15 mouse cellular contexts compared by ENCODE assay signal in the genomic region with DNA sequence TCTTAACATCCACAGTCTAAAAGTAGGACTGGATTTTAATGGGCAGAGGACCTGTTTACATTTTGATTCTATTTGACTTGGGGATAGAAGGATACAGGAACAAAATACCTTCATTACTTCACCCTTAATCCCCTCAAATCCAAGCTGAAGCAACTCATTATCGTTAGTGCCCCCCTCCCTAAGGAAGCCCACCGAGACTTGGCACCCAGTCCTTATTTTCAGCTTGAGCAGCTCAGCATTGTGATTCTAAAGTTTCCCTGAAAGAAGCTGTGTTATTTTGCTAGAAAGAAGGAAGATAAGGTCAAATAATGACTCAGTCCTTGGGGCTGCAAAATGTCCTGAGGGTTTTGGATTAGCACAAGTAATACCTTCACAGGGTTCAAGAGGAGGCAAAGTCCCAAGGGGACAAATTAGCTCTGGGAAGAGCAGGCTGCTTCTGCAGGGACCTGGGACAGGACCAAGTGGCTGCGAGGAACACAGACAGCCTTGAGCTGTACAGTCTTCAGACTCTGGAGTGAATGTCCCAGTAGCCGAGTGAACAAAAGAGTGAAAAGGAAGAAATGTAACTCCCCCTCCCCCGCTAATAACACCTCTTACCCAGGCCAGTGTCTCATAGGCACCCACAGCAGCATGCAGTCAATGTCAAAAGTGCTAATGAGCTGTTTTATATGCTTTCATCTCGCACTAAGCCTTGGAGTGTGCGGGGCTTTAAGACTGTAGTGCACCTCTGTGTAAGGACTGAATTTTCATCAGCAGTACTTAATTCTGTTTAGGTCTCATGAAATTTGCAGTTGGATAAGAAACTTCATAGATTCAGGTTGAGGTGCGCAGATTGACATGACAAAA.
DNase-seq lines count a peak whose midpoint lies in the region; ATAC-seq and TF ChIP-seq lines count a peak whose summit lies in the region.
"Had no signal": no experiment of that assay in that cellular context is flagged by ENCODE, and none has a peak within 500 bp of the region (broad histone marks: within the 10 kb centered on the region; RNA-seq: fewer than 3 reads in every experiment).

No protein-coding gene starts in this region.

- H3K9ac ChIP-seq in embryonic facial prominence, embryonic 14.5 days (ENCODE audit: low read depth, low read length): no peak overlapping the region
- no peak overlapping the region for H3K9ac ChIP-seq in forebrain, postnatal 0 days
- H3K9ac ChIP-seq in midbrain, embryonic 16.5 days (ENCODE audit: low read depth, low read length): no peak overlapping the region
- H3K9ac ChIP-seq: lung, embryonic 14.5 days had no signal

- DNase-seq in heart, adult 11 months: peak; percentile 64
- no peak for DNase-seq in heart, postnatal 25 days (ENCODE audit: low spot score)
- peak; percentile 46 for DNase-seq in embryonic facial prominence, embryonic 14.5 days (ENCODE audit: low spot score)
- peak; percentile 6 for DNase-seq in forebrain, postnatal 0 days
- DNase-seq in lung, postnatal 10 days: no peak
- no peak for DNase-seq in kidney, adult 18-20 months
- DNase-seq: cerebellum, adult 2 months; gastrocnemius, postnatal 10 days; heart, postnatal 10 days; kidney, postnatal 14 days; lung, embryonic 14.5 days; right cerebral cortex, postnatal 14 days had no signal

- H3K27ac ChIP-seq in embryonic facial prominence, embryonic 14.5 days (replicated peaks; ENCODE audit: low read depth, low read length): no peak overlapping the region
- no peak overlapping the region for H3K27ac ChIP-seq in forebrain, postnatal 0 days (ENCODE audit: low read depth, low read length)
- no peak overlapping the region for H3K27ac ChIP-seq in midbrain, embryonic 16.5 days (ENCODE audit: low read length)

- no peak overlapping the region for H3K4me2 ChIP-seq in embryonic facial prominence, embryonic 14.5 days (ENCODE audit: low read depth, low read length)
- H3K4me2 ChIP-seq in forebrain, postnatal 0 days (ENCODE audit: low read depth): no peak overlapping the region
- no peak overlapping the region for H3K4me2 ChIP-seq in midbrain, embryonic 16.5 days (ENCODE audit: low read length)
- H3K4me2 ChIP-seq: liver, embryonic 11.5 days; lung, embryonic 14.5 days had no signal

- no peaks in the 10 kb centered on the region for H3K36me3 ChIP-seq in embryonic facial prominence, embryonic 14.5 days (ENCODE audit: control insufficient read depth, insufficient read depth, low read length)
- no peaks in the 10 kb centered on the region for H3K36me3 ChIP-seq in forebrain, postnatal 0 days (ENCODE audit: insufficient read depth)
- no peaks in the 10 kb centered on the region for H3K36me3 ChIP-seq in midbrain, embryonic 16.5 days (ENCODE audit: control insufficient read depth, insufficient read depth, low read length)

- TF ChIP-seq CTCF in forebrain, postnatal 0 days (IDR thresholded peaks at IDR 0.05; ENCODE audit: low read depth): no peak

- no peak overlapping the region for H3K4me3 ChIP-seq in embryonic facial prominence, embryonic 14.5 days (ENCODE audit: low read depth, low read length)
- no peak overlapping the region for H3K4me3 ChIP-seq in forebrain, postnatal 0 days (ENCODE audit: low read depth, low read length)
- H3K4me3 ChIP-seq in midbrain, embryonic 16.5 days (ENCODE audit: low read depth, low read length): no peak overlapping the region

- no peaks in the 10 kb centered on the region for H3K27me3 ChIP-seq in embryonic facial prominence, embryonic 14.5 days (replicated peaks; ENCODE audit: control insufficient read depth, insufficient read depth, low read length)
- H3K27me3 ChIP-seq in forebrain, postnatal 0 days (ENCODE audit: insufficient read depth, low read length): no peaks in the 10 kb centered on the region
- H3K27me3 ChIP-seq in midbrain, embryonic 16.5 days (ENCODE audit: control insufficient read depth, insufficient read depth, low read depth, low read length): no peaks in the 10 kb centered on the region

- WGBS in embryonic facial prominence, embryonic 14.5 days: 50% methylated on average over 8 of the region's 8 CpGs
- 14% methylated on average over 8 of the region's 8 CpGs for WGBS in forebrain, postnatal 0 days
- 23% methylated on average over 8 of the region's 8 CpGs for WGBS in midbrain, embryonic 16.5 days

- intact Hi-C loops in heart, postnatal 25 days (cut with DNase I): no loop called here

- peak; percentile 60; the same call in 1 of the 2 replicates for ATAC-seq in embryonic facial prominence, embryonic 14.5 days (ENCODE audit: low read depth)
- ATAC-seq in forebrain, postnatal 0 days: peak; percentile 23; the same call in 1 of the 2 replicates
- ATAC-seq in midbrain, embryonic 16.5 days: peak; percentile 82
- no peak for ATAC-seq in megakaryocyte progenitor cell, adult 5-6 weeks (replicated peaks; ENCODE audit: poor library complexity)

- no peaks in the 10 kb centered on the region for H3K4me1 ChIP-seq in embryonic facial prominence, embryonic 14.5 days (ENCODE audit: control insufficient read depth, insufficient read depth, low read length)
- no peaks in the 10 kb centered on the region for H3K4me1 ChIP-seq in forebrain, postnatal 0 days (ENCODE audit: insufficient read depth)
- peaks cover 4% of the 10 kb centered on the region; the same call in 1 of the 2 replicates for H3K4me1 ChIP-seq in midbrain, embryonic 16.5 days (ENCODE audit: control insufficient read depth, insufficient read depth, low read length)

- H3K9me3 ChIP-seq in embryonic facial prominence, embryonic 14.5 days (ENCODE audit: control insufficient read depth, low read length): no peaks in the 10 kb centered on the region
- H3K9me3 ChIP-seq in forebrain, postnatal 0 days (ENCODE audit: low read length): no peaks in the 10 kb centered on the region
- no peaks in the 10 kb centered on the region for H3K9me3 ChIP-seq in midbrain, embryonic 16.5 days (replicated peaks; ENCODE audit: control insufficient read depth, low read length, poor library complexity, severe bottlenecking)

Comparison
In these comparisons a context has a peak if more than half of its experiments do, and no peak if none do; other contexts are left out.
1. DNase-seq: peak in heart, adult 11 months (single experiment), embryonic facial prominence, embryonic 14.5 days (single experiment) and forebrain, postnatal 0 days (single experiment); none in heart, postnatal 25 days (single experiment), lung, postnatal 10 days (single experiment) and kidney, adult 18-20 months (single experiment).